Mouse (Mus musculus) olfactory bulb, adult 2 months (tissue): ENCODE data around the gene Klhdc9. TPM values are rescaled to one million over a fixed set of nuclear protein-coding genes. Genes with fewer than 3 reads are reported as not detected.
A peak's percentile ranks its signal among the peaks of the same experiment; 100 is the strongest.

Experiments used
- H3K27ac ChIP-seq: fragments of 200-500 bp; 2 replicates; pipeline ENCODE4 v1.5.1; 2012; ENCODE audit warnings: low read depth, low read length; ENCODE audit not compliant: insufficient read depth
- H3K4me1 ChIP-seq: fragments of 200-500 bp; 2 replicates; pipeline ENCODE4 v1.6.1; 2012; ENCODE audit warnings: low read length; ENCODE audit not compliant: control insufficient read depth, insufficient read depth
- H3K4me3 ChIP-seq: fragments of 200-500 bp; 2 replicates; pipeline ENCODE4 v1.5.1; 2012; ENCODE audit warnings: mild to moderate bottlenecking, low read depth, low read length, moderate library complexity; ENCODE audit not compliant: insufficient read depth
- CTCF ChIP-seq: fragments of 200-500 bp; IDR thresholded peaks from 2 replicates; pipeline ENCODE4 v1.5.1; 2012; ENCODE audit warnings: low read depth, mild to moderate bottlenecking, low read length, moderate library complexity; ENCODE audit not compliant: insufficient read depth
- POLR2A ChIP-seq: fragments of 200-500 bp; IDR thresholded peaks from 2 replicates; pipeline ENCODE4 v1.6.1; 2012; ENCODE audit warnings: mild to moderate bottlenecking, low read depth, low read length, moderate library complexity; ENCODE audit not compliant: insufficient read depth
- WGBS: fragments of 180-500 bp; shearing (Covaris S2); methylation state at CpG from one replicate; pipeline ENCODE4 v1.1.7; 2018; 5-methylcytosine and 5-hydroxymethylcytosine counted together
- polyA plus RNA-seq: library from polyadenylated mRNA; stranded (reverse); fragments of >200 nt; gene quantifications from 2 replicates; pipeline ENCODE4 v1.2.4, GENCODE M21; 2012; ENCODE audit warnings: low replicate concordance; ENCODE audit not compliant: missing spikeins, insufficient read depth, insufficient read length

Klhdc9 gene
- polyA plus RNA-seq, 1 experiment = not detected

DNA sequence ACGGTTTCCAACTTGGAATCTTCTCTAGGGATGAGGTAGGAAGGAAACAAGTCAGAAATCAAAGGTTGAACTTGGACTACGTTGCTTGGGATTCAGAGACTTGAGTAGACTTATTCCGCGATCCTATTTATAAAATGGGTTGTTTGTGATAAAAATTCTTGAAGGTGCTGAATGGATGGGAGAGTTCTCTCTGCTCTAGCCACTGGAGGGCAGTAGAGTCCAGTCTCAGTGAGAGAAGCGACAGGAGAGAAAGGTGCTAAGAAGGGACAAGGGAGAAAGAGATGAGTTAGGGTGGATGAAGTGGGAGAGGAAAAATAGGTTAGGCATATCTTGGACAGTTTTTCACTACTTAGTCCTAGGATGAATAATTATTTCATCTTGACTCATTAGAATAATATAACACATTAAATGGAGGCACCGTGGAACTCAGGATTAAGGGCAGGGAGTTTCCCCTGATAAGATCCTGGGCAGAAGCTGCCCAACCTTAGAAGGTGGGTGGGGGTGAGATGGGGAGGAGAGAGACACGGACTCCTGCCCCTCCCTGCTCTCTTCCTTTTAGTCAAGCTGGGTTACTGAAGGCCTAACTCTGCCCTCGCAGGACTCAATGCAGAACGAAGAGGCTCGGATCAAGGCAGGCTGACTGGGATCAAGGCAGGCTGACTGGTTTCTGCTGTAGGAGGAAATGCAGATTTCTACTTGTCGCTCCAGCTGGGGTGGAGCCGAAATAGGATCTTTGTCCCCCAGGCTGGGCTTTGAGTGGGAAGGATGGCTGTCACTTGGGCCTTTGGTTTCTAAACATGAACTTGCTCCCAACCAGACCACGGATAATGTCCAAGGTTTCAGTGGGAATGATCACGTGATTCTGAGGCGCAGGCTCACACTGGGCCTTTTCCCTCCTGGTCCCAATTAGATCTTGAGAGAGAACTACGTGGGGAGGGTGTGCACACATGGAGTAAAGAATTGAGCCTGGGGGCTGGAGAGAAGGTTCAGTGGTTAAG lies 807 bp upstream of the Klhdc9 start:
- Histone ChIP-seq H3K27ac (peak overlapping the region; percentile 96), H3K4me3 (peak overlapping the region; percentile 70), H3K4me1 (peaks cover 8% of the 10 kb centered on the region)
- TF ChIP-seq POLR2A (no peak), CTCF (no peak)
- 23% methylated on average over 16 of the region's 16 CpGs for WGBS

DNA sequence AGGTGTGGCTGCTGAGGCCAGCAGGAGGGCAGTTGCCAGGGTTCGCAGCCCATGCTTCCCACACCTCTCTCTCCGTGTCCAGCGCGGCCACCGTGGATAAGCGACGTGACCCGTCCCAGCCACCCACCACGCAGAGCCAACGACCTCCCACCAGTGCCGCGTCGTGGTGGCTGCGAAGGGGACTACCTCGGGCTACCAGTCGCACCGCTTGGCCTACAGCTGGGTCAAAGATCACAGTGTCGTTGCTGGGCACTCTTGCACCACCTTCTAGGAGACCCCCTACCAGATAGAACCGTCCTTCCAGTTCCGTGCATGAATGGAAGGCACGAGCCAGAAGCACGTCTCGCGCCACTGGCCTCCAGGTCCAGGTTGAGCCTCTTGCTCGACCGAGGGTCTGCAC lies 345 bp downstream of the Klhdc9 start:
- WGBS = 5% methylated on average over 26 of the region's 26 CpGs
- no peak for TF ChIP-seq CTCF
- TF ChIP-seq POLR2A = no peak
- Histone ChIP-seq H3K4me1 (peaks cover 8% of the 10 kb centered on the region), H3K27ac (peak overlapping the region; percentile 88), H3K4me3 (peak overlapping the region; percentile 70)

DNA sequence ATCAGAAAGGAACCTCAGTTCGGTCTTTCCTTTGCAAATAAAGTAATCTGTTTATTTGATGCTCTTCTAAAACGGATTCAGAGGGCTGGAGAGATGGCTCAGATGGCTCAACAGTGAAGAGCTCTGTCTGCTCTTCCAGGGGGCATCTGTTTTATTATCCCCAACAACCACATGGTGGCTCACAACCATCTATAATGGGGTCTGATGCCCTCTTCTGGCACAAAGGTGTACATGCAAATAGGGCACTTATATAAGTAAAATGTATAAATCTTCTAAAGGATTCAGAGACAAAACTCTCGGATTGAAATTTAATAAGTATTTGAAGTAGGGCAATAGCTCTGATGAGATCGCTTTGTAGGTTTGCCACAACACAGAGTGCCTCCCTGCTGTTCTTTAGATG lies 2.2 kb downstream of the Klhdc9 start:
- peaks cover 8% of the 10 kb centered on the region for H3K4me1 ChIP-seq
- 62% methylated on average over 4 of the region's 4 CpGs for WGBS
- no peak overlapping the region for H3K27ac ChIP-seq
- no peak overlapping the region for H3K4me3 ChIP-seq
- TF ChIP-seq CTCF = no peak
- TF ChIP-seq POLR2A = no peak

DNA sequence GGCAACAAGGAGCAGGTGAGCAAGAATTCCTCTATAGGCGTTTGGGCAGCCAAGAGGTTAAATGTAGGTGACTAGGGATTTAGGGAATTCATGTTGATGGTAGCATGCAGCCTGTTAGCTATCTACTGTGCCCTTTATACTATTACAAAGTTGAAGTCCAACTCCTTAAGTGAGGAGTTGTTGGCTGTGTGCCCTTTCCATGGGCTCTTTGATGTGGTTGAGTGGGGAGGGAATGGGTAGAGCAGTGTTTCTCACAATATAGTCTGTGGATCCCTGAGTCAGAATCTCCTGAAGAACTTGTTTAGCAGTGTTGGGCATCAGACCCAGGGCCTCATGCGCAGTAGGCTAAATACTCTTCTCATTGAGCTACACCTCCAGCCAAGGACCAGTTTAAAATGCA lies 3.8 kb downstream of the Klhdc9 start:
- TF ChIP-seq POLR2A (no peak), CTCF (no peak)
- Histone ChIP-seq H3K4me3 (no peak overlapping the region), H3K27ac (no peak overlapping the region), H3K4me1 (peaks cover 7% of the 10 kb centered on the region)
- 80% methylated on average over 2 of the region's 2 CpGs for WGBS

DNA sequence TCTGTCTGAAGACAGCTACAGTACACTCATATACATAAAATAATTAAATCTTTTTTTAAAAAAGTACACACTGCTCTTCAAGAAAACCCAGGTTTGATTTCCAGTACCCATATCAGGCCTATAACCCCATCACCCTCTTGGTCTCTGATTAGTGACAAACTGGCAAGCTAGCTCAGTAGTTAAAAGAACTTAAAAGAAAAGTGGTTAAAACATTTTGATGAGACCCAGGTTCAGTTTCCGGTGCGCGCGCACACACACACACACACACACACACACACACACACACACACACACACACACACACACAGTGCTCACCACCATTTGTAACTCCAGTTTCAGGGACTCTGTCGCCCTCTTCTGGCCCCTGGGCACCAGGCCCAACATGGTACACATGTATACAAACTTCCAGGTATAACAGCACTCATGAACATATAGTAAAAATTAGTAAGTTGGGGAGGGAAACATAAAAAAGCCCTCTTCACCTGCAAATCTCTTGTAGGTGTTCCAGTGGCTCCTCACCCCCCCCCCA lies 4.7 kb downstream of the Klhdc9 start:
- WGBS = 69% methylated on average over 5 of the region's 5 CpGs
- Histone ChIP-seq H3K4me3 (no peak overlapping the region), H3K4me1 (peaks cover 2% of the 10 kb centered on the region; the same call in 1 of the 2 replicates), H3K27ac (no peak overlapping the region)
- TF ChIP-seq CTCF = no peak
- TF ChIP-seq POLR2A = no peak

DNA sequence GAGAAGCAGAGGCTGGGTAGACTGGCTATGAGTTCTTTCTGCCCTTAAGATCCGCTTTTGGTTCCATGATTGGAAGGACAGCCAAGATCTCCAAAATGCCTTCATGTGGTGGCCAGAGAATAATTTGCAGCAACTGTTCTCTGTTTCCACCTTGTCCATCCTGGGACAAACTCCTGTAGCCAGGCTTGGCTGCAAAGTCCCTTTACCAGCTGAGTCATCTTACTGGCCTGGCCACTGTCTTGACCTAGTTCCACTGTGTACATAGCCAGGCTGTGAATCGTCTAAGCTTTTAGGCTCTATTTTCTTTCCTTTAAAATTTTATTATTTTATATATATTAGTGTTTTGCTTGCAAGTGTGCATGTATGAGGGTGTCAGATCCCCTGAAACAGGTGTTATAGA lies 11.4 kb downstream of the Klhdc9 start:
- peaks cover 7% of the 10 kb centered on the region for H3K4me1 ChIP-seq

DNA sequence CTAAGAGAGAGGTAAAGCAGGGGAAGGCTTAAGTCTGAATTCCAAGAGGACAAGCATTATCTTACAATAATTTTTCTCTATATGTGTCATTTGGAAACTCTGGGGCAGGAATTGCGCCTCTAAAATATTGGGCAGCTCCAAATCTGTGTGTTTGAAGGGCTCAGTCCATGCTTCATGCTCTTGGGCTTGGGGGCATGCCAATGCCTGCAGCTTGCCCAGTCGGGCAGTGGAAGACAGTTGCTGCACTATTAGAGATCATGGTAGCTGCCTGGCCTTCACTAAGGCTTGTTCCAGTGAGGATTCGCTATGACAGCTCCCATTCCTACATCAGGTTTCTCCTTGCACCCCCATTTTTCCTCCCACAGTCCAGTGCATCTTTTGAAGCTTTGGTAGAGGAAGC lies 11.9 kb downstream of the Klhdc9 start:
- Histone ChIP-seq H3K27ac (no peak overlapping the region), H3K4me3 (no peak overlapping the region), H3K4me1 (peaks cover 10% of the 10 kb centered on the region)
- TF ChIP-seq POLR2A = no peak
- TF ChIP-seq CTCF = no peak
- 66% methylated on average over 3 of the region's 3 CpGs for whole genome bisulfite sequencing

More for the DNA sequence above, 11.4 kb downstream of the Klhdc9 start:
- no peak overlapping the region for H3K27ac ChIP-seq
- WGBS = 86% methylated on average over 2 of the region's 2 CpGs
- no peak for TF ChIP-seq POLR2A
- TF ChIP-seq CTCF = no peak
- no peak overlapping the region for H3K4me3 ChIP-seq

DNA sequence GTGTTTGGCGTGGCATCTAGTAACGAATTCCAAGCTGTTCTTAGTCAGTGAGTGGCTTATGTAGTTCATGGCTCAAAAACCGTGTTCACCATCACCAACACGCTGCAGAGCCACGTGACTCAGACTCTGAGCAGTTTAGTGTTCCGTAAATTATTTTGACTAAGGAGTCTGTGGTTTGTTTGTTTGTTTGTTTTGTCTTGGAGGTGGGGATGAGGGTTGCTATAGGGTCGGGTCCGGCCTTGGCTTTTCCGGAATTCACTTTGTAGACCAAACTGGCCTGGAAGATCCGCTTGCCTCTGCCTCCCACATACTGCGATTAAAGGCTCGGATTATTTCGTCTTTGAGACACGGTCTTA lies 14.5 kb downstream of the Klhdc9 start:
- TF ChIP-seq POLR2A = no peak
- TF ChIP-seq CTCF = no peak
- H3K4me1 ChIP-seq = peaks cover 10% of the 10 kb centered on the region
- H3K27ac ChIP-seq = no peak overlapping the region
- 2% methylated on average over 14 of the region's 14 CpGs for WGBS
- peak overlapping the region; percentile 72 for H3K4me3 ChIP-seq
